Comparison of ENCODE assay signal across 30 mouse cellular contexts in the genomic region with DNA sequence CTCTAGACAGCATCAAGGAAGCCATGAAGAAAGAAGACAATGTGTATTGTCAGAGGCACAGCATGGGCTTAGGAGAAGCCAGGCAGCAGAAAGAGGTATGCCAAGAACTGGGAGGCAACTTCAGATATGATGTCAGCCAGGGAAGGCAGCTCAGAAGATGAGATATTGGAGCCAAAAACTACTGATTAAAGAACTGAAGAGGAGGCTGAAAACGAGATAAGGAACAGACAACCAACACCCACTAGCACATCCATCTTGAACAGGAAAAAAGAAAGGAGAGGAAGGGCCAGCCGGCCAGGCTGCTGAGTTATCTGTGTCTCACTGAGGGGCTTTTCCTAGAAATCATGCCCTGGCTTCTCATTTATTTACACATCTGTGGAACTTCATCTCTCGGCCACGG.
DNase-seq lines count a peak whose midpoint lies in the region; ATAC-seq and TF ChIP-seq lines count a peak whose summit lies in the region.
"Had no signal": no experiment of that assay in that cellular context is flagged by ENCODE, and none has a peak within 500 bp of the region (broad histone marks: within the 10 kb centered on the region; RNA-seq: fewer than 3 reads in every experiment).

No protein-coding gene starts in this region.

- H3K9me3 ChIP-seq in embryonic facial prominence, embryonic 12.5 days: no peaks in the 10 kb centered on the region
- H3K9me3 ChIP-seq in embryonic facial prominence, embryonic 10.5 days: no peaks in the 10 kb centered on the region
- no peaks in the 10 kb centered on the region for H3K9me3 ChIP-seq in liver, embryonic 13.5 days (replicated peaks)
- 0 out of 2 replicates have a peak, but pooled peaks cover 2% of the 10 kb centered on the region for H3K9me3 ChIP-seq in forebrain, embryonic 16.5 days (ENCODE audit: control insufficient read depth, low read length)
- H3K9me3 ChIP-seq: embryonic facial prominence, embryonic 15.5 days; hindbrain, embryonic 12.5 days; intestine, embryonic 15.5 days; limb, embryonic 12.5 days; midbrain, embryonic 12.5 days; neural tube, embryonic 13.5 days had no signal

- no peak for DNase-seq in embryonic facial prominence, embryonic 10.5 days (ENCODE audit: low spot score)
- peak; percentile 52 for DNase-seq in c-Kit-positive CD71-positive TER-119-positive erythroid progenitor cells, embryonic 14.5 days (ENCODE audit: low spot score)
- DNase-seq in liver, embryonic 13.5 days: peak; percentile 49
- DNase-seq in cerebellum, adult 2 months: no peak
- DNase-seq in layer of hippocampus, postnatal 36 days: no peak
- DNase-seq: adrenal gland, adult 2 months; cerebellum, adult 11 months; cerebellum, postnatal 10 days; gastrocnemius, adult 2 months; gastrocnemius, postnatal 36 days; heart, adult 18-20 months; heart, postnatal 36 days; kidney, adult 8-10 months; kidney, postnatal 4 days; lung, adult 2 months; lung, postnatal 10 days; right cerebral cortex, postnatal 4 days had no signal

- H3K36me3 ChIP-seq in embryonic facial prominence, embryonic 12.5 days: no peaks in the 10 kb centered on the region
- no peaks in the 10 kb centered on the region for H3K36me3 ChIP-seq in embryonic facial prominence, embryonic 10.5 days (replicated peaks)
- no peaks in the 10 kb centered on the region for H3K36me3 ChIP-seq in liver, embryonic 13.5 days
- no peaks in the 10 kb centered on the region for H3K36me3 ChIP-seq in forebrain, embryonic 16.5 days (ENCODE audit: control insufficient read depth, insufficient read depth)
- H3K36me3 ChIP-seq: embryonic facial prominence, embryonic 15.5 days; hindbrain, embryonic 12.5 days; intestine, embryonic 15.5 days; limb, embryonic 12.5 days; midbrain, embryonic 12.5 days; neural tube, embryonic 13.5 days had no signal

- H3K27ac ChIP-seq in embryonic facial prominence, embryonic 12.5 days: peak overlapping the region; percentile 11; the same call in 1 of the 2 replicates
- H3K27ac ChIP-seq in embryonic facial prominence, embryonic 10.5 days (replicated peaks): no peak overlapping the region; the same call in 1 of the 2 replicates
- peak overlapping the region; percentile 79 for H3K27ac ChIP-seq in liver, embryonic 13.5 days
- H3K27ac ChIP-seq in forebrain, embryonic 16.5 days (ENCODE audit: low read length): no peak overlapping the region
- H3K27ac ChIP-seq in cerebellum, adult 2 months (ENCODE audit: insufficient read depth, low read length): no peak overlapping the region
- H3K27ac ChIP-seq: embryonic facial prominence, embryonic 15.5 days; gastrocnemius, adult 2 months; hindbrain, embryonic 12.5 days; hindbrain, postnatal 0 days; intestine, embryonic 15.5 days; kidney, postnatal 0 days; limb, embryonic 12.5 days; midbrain, embryonic 12.5 days; neural tube, embryonic 13.5 days had no signal

- no peak for TF ChIP-seq CTCF in cerebellum, adult 2 months (IDR thresholded peaks at IDR 0.05; ENCODE audit: borderline replicate concordance, insufficient read depth, low read depth, low read length)

- no peaks in the 10 kb centered on the region for H3K27me3 ChIP-seq in embryonic facial prominence, embryonic 12.5 days
- H3K27me3 ChIP-seq in embryonic facial prominence, embryonic 10.5 days (replicated peaks; ENCODE audit: low read depth, poor library complexity, severe bottlenecking): no peaks in the 10 kb centered on the region
- H3K27me3 ChIP-seq in liver, embryonic 13.5 days: no peaks in the 10 kb centered on the region
- no peaks in the 10 kb centered on the region for H3K27me3 ChIP-seq in forebrain, embryonic 16.5 days (replicated peaks; ENCODE audit: control insufficient read depth, insufficient read depth, low read length)
- no peaks in the 10 kb centered on the region for H3K27me3 ChIP-seq in cerebellum, adult 2 months (ENCODE audit: control insufficient read depth, insufficient read depth, low read length)
- H3K27me3 ChIP-seq: embryonic facial prominence, embryonic 15.5 days; hindbrain, embryonic 12.5 days; intestine, embryonic 15.5 days; limb, embryonic 12.5 days; neural tube, embryonic 13.5 days had no signal

- no peak overlapping the region for H3K4me3 ChIP-seq in embryonic facial prominence, embryonic 12.5 days
- H3K4me3 ChIP-seq in embryonic facial prominence, embryonic 10.5 days: no peak overlapping the region
- no peak overlapping the region for H3K4me3 ChIP-seq in liver, embryonic 13.5 days (replicated peaks)
- no peak overlapping the region for H3K4me3 ChIP-seq in forebrain, embryonic 16.5 days (replicated peaks; ENCODE audit: low read length)
- H3K4me3 ChIP-seq in cerebellum, adult 2 months (replicated peaks; ENCODE audit: insufficient read depth, low read depth, low read length): no peak overlapping the region
- H3K4me3 ChIP-seq: embryonic facial prominence, embryonic 15.5 days; gastrocnemius, adult 2 months; hindbrain, embryonic 12.5 days; intestine, embryonic 15.5 days; limb, embryonic 12.5 days; midbrain, embryonic 12.5 days; neural tube, embryonic 13.5 days had no signal

- H3K4me2 ChIP-seq in embryonic facial prominence, embryonic 12.5 days (replicated peaks): no peak overlapping the region
- peak overlapping the region; percentile 53 for H3K4me2 ChIP-seq in liver, embryonic 13.5 days
- no peak overlapping the region for H3K4me2 ChIP-seq in forebrain, embryonic 16.5 days (ENCODE audit: low read length)
- H3K4me2 ChIP-seq: embryonic facial prominence, embryonic 15.5 days; heart, embryonic 11.5 days; hindbrain, embryonic 12.5 days; intestine, embryonic 15.5 days; limb, embryonic 12.5 days; midbrain, embryonic 12.5 days; neural tube, embryonic 13.5 days had no signal

- no peak for ATAC-seq in embryonic facial prominence, embryonic 12.5 days (ENCODE audit: insufficient number of reproducible peaks, insufficient read depth, low FRiP score, low TSS enrichment)
- peak; percentile 81 for ATAC-seq in liver, embryonic 13.5 days (ENCODE audit: low read depth)
- ATAC-seq in megakaryocyte progenitor cell, adult 5-6 weeks (replicated peaks; ENCODE audit: poor library complexity): peak; percentile 37
- ATAC-seq in forebrain, embryonic 16.5 days: no peak
- ATAC-seq: forebrain, embryonic 14.5 days; hindbrain, postnatal 0 days had no signal

- WGBS in embryonic facial prominence, embryonic 12.5 days: 78% methylated on average over 4 of the region's 4 CpGs
- 85% methylated on average over 4 of the region's 4 CpGs for WGBS in embryonic facial prominence, embryonic 10.5 days
- WGBS in liver, embryonic 13.5 days (ENCODE audit: insufficient replicate concordance): 16% methylated on average over 4 of the region's 4 CpGs
- WGBS in forebrain, embryonic 16.5 days: 82% methylated on average over 4 of the region's 4 CpGs
- WGBS in cerebellum, adult 2 months: 76% methylated on average over 4 of the region's 4 CpGs

- no peak for TF ChIP-seq POLR2A in cerebellum, adult 2 months (IDR thresholded peaks at IDR 0.05; ENCODE audit: borderline replicate concordance, insufficient read depth, low read length)

- peaks cover 12% of the 10 kb centered on the region for H3K4me1 ChIP-seq in embryonic facial prominence, embryonic 12.5 days
- peaks cover 25% of the 10 kb centered on the region for H3K4me1 ChIP-seq in embryonic facial prominence, embryonic 10.5 days
- peaks cover 41% of the 10 kb centered on the region for H3K4me1 ChIP-seq in liver, embryonic 13.5 days (replicated peaks)
- no peaks in the 10 kb centered on the region for H3K4me1 ChIP-seq in forebrain, embryonic 16.5 days (replicated peaks; ENCODE audit: control insufficient read depth, insufficient read depth, low read length)
- H3K4me1 ChIP-seq in cerebellum, adult 2 months (ENCODE audit: control insufficient read depth, insufficient read depth, low read length): no peaks in the 10 kb centered on the region
- H3K4me1 ChIP-seq: midbrain, embryonic 12.5 days had no signal

- H3K9ac ChIP-seq in embryonic facial prominence, embryonic 12.5 days: no peak overlapping the region
- peak overlapping the region; percentile 54 for H3K9ac ChIP-seq in liver, embryonic 13.5 days
- H3K9ac ChIP-seq in forebrain, embryonic 16.5 days (replicated peaks; ENCODE audit: low read depth, low read length): no peak overlapping the region
- H3K9ac ChIP-seq: embryonic facial prominence, embryonic 15.5 days; hindbrain, embryonic 12.5 days; intestine, embryonic 15.5 days; limb, embryonic 12.5 days; midbrain, embryonic 12.5 days; neural tube, embryonic 13.5 days had no signal

Comparison
In these comparisons a context has a peak if more than half of its experiments do, and no peak if none do; other contexts are left out.
1. H3K27ac ChIP-seq: peak in embryonic facial prominence, embryonic 12.5 days (single experiment) and liver, embryonic 13.5 days (single experiment); none in embryonic facial prominence, embryonic 10.5 days (single experiment), forebrain, embryonic 16.5 days (single experiment) and cerebellum, adult 2 months (single experiment).
2. ATAC-seq: peak in liver, embryonic 13.5 days (single experiment) and megakaryocyte progenitor cell, adult 5-6 weeks (single experiment); none in embryonic facial prominence, embryonic 12.5 days (single experiment) and forebrain, embryonic 16.5 days (single experiment).
3. DNase-seq: peak in c-Kit-positive CD71-positive TER-119-positive erythroid progenitor cells, embryonic 14.5 days (single experiment) and liver, embryonic 13.5 days (single experiment); none in embryonic facial prominence, embryonic 10.5 days (single experiment), cerebellum, adult 2 months (0 of 2) and layer of hippocampus, postnatal 36 days (0 of 2).